Mouse (Mus musculus): ENCODE results near the gene AL732309.1. TPM values are rescaled to one million over a fixed set of nuclear protein-coding genes. Genes with fewer than 3 reads are reported as not detected.

AL732309.1 gene
- 2.1 and 2.9 TPM in 2 replicates for polyA plus RNA-seq (2015; fragmentation: Nextera tagmentation; extraction: Ambion mirVana)

DNA sequence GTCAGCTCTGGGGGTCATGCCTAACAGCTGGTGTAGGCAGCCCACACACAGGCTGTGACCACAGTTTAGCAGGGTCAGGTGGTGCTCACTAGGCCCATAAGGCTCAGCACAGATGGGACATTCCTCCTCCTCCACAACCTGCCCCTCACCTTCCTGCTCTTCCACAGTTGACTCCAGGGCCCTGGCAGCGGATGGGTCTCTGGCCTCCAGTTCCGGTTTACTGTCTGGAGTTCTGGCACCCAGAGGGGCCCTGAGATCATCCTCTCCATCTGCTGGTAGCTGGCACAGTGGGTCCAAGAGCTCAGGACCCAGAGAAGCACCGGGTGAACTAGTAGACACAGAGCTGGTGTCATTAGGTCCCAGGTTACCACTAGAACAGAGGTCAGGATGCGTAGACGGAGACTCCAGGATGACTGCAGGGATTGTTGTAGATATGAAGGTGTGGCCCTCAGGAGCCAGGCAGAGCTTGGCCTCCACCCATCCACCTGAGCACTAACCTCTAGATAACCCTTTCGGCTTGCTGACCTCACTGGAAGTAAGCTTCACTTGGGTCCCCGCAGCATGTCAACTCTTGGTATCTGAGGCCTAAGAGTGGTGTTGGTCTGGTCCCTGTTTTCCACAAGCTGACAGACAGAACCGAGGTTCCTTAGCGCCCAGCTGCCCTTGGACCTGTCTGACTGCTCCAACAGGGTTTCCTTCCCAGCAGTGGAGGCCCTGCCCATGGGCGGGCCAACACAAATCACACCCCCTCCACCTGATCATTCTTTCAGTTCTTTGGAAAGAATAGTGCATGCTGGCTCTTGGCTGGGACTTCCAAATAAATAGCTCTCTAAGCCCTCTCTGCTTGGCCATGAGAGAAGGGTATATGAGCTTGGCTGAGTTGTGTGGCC is at the start of gene AL732309.1:
TSS of gene AL732309.1 (minus strand) at position 681 of the 890 bp plus-strand sequence.
- WGBS = 84% methylated on average over 10 of the region's 10 CpGs
- H3K36me3 ChIP-seq = peaks cover 49% of the 10 kb centered on the region
- no peak within 1 kb of the TSS for H3K27ac ChIP-seq (replicated peaks)
- H3K4me1 ChIP-seq = peaks cover 14% of the 10 kb centered on the region
- no peaks in the 10 kb centered on the region for H3K9me3 ChIP-seq
- H3K4me3 ChIP-seq = no peak within 1 kb of the TSS
- H3K4me2 ChIP-seq = no peak within 1 kb of the TSS
- peaks cover 29% of the 10 kb centered on the region for H3K27me3 ChIP-seq (replicated peaks)
- ATAC-seq (ENCODE audit: extremely low read depth, insufficient number of reproducible peaks, low FRiP score, low TSS enrichment) = no peak
- no peak within 1 kb of the TSS for H3K9ac ChIP-seq

DNA sequence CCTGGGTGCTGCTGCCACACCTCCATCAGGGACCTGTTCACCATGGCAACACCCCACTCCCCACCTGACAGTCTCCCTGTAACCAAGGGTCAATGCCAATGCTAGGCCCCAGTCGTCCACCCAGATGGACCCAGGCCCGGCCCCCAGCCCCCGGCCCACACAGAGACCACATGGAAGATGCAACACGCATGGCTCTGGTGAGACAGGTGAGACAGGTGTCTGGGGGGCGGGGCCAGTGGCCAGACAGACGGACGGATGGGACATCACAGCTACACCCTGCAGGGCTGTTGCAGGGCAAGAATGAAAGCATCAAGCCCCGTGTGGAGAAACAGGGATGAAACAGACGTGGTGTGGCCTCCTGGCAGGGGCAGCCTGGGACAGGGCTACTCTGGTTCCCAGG is 47.0 kb upstream of the AL732309.1 start:
- ATAC-seq (ENCODE audit: extremely low read depth, insufficient number of reproducible peaks, low FRiP score, low TSS enrichment) = no peak
- H3K27ac ChIP-seq (replicated peaks) = no peak overlapping the region
- H3K4me2 ChIP-seq = no peak overlapping the region
- no peak overlapping the region for H3K4me3 ChIP-seq
- WGBS = 68% methylated on average over 9 of the region's 9 CpGs
- H3K9me3 ChIP-seq = no peaks in the 10 kb centered on the region
- H3K36me3 ChIP-seq = no peaks in the 10 kb centered on the region
- H3K27me3 ChIP-seq (replicated peaks) = peaks cover 99% of the 10 kb centered on the region
- H3K9ac ChIP-seq = no peak overlapping the region
- peaks cover 34% of the 10 kb centered on the region for H3K4me1 ChIP-seq

DNA sequence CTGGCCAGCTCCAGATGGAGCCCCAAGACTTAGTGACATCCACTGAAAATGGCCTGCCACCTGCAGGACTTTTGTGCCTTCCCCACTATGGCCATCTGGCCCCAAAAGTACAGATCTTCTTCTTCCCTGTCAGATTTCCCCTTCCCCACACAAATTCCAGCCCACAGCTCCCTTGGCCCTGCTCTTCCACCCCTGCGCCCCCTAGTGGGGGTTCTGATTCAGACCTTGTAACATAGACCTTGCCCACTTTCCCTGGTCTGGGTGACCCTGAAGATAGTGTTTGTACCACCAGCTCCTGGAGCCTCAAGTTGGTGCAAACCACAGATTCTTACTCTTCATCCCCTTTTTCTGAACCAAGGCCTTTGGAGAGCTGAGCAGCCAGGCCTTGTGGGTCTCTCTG is 46.2 kb upstream of the AL732309.1 start:
- ATAC-seq (ENCODE audit: extremely low read depth, insufficient number of reproducible peaks, low FRiP score, low TSS enrichment) = no peak

DNA sequence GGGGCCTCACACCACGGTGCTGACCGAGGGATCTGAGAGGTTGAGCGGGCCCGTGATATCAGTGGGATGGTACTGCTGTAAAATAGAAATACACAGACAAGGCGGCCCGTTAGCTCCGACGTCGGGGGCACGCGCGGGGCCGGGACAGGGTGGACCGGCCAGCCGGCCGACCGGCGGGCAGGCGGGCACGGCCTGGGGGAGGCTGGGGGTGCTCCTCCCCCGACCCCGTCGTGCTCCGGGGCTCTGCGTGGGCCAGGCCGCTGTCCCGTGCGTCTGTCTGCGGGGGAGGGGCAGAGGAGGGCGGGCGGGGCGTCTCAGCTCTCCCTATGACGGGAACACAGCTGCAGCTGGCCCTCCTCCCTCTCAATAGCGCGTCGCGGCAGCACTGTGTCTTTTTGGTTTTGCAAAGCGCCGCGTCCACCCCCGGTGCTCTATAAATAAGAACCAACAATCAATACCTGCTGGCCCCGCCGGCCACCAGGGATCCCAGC is 45.4 kb upstream of the AL732309.1 start:
- H3K9ac ChIP-seq = peak overlapping the region; percentile 62
- no peak for ATAC-seq (ENCODE audit: extremely low read depth, insufficient number of reproducible peaks, low FRiP score, low TSS enrichment)

More for the DNA sequence above, 46.2 kb upstream of the AL732309.1 start:
- Histone ChIP-seq H3K4me3 (peak overlapping the region; percentile 45), H3K27ac (replicated peaks) (no peak overlapping the region), H3K4me1 (peaks cover 34% of the 10 kb centered on the region), H3K9ac (0 out of 2 replicates have a peak overlapping the region, but pooled peaks have one; percentile 62), H3K27me3 (replicated peaks) (peaks cover 100% of the 10 kb centered on the region), H3K36me3 (no peaks in the 10 kb centered on the region), H3K9me3 (no peaks in the 10 kb centered on the region), H3K4me2 (peak overlapping the region; percentile 67; the same call in 1 of the 2 replicates)
- WGBS = 0% methylated on average over 1 of the region's 1 CpGs

DNA sequence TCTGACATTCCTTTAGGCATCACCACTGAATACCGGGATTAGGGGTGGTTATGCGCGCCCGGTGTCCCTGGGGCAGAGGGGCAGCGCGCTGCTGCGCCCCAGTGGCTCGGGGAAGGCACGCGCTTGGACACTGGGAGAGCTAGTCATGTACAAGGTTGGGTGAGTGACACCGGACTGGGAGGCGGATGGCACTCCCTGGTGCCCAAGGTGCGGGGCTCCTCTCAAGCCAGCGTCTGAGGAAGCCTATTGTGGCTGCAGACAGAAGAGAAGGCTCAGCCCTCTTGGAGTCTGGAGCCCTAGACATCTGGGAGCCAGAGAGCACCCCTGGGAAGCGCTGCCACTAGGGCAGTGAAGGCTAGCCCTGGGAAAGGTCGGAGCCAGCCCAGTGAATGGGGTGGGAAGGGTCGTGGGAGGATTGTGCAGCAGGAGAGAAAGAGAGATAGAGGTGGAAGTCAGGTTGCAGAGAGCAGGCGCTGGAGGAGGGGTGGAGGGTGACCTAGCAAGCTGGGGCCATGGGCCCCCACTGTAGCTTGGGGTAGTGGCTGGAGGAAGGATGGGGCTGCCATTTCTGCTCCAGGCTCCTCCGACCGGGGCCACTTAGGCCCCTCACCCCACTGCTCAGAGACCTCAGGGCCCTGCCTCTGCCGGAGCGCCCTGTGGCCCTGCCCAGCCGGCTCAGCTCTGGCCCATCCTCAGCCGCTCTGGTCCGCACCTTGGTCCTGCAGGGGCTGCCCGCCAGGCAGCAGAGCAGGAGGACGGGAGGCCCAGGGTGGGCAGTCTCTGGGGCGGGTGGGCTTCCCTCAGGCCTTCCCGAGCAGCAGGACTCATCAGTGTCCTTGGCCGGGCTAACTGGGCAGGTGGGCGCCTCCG is 44.8 kb upstream of the AL732309.1 start:
- Histone ChIP-seq H3K27me3 (replicated peaks) (peaks cover 93% of the 10 kb centered on the region), H3K9ac (peak overlapping the region; percentile 62; the same call in 1 of the 2 replicates), H3K9me3 (no peaks in the 10 kb centered on the region), H3K4me1 (peaks cover 44% of the 10 kb centered on the region), H3K27ac (replicated peaks) (no peak overlapping the region), H3K36me3 (peaks cover under 1% of the 10 kb centered on the region), H3K4me2 (peak overlapping the region; percentile 67), H3K4me3 (peak overlapping the region; percentile 45)
- 8% methylated on average over 32 of the region's 32 CpGs for WGBS
- no peak for ATAC-seq (ENCODE audit: extremely low read depth, insufficient number of reproducible peaks, low FRiP score, low TSS enrichment)

More for the DNA sequence above, 45.4 kb upstream of the AL732309.1 start:
- Histone ChIP-seq H3K9me3 (no peaks in the 10 kb centered on the region), H3K27me3 (replicated peaks) (peaks cover 100% of the 10 kb centered on the region), H3K36me3 (no peaks in the 10 kb centered on the region), H3K4me2 (peak overlapping the region; percentile 67), H3K4me3 (peak overlapping the region; percentile 45), H3K4me1 (peaks cover 37% of the 10 kb centered on the region), H3K27ac (replicated peaks) (no peak overlapping the region)
- WGBS = 9% methylated on average over 38 of the region's 43 CpGs

DNA sequence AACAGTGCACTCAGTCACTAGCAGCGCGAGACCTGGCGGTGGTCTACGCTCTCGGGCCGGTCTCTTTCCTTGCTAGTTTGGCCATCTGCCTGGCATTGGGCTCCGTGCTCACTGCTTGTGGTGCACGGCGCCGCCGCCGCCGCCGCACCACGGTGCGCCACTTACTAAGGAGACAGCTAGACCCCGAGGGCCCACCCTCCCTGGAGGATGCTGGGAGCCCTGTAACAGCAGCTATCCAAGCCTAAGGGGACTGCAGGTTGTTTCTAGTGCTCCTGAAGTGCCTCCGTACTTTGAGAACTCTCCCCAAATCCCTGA is 44.1 kb upstream of the AL732309.1 start:
- ATAC-seq (ENCODE audit: extremely low read depth, insufficient number of reproducible peaks, low FRiP score, low TSS enrichment) = no peak
- under 1% methylated on average over 18 of the region's 18 CpGs for WGBS
- no peak overlapping the region for H3K9ac ChIP-seq
- peak overlapping the region; percentile 36 for H3K4me3 ChIP-seq
- peaks cover 7% of the 10 kb centered on the region for H3K36me3 ChIP-seq
- no peak overlapping the region for H3K27ac ChIP-seq (replicated peaks)
- H3K4me2 ChIP-seq = peak overlapping the region; percentile 49
- peaks cover 46% of the 10 kb centered on the region for H3K4me1 ChIP-seq
- no peaks in the 10 kb centered on the region for H3K9me3 ChIP-seq
- H3K27me3 ChIP-seq (replicated peaks) = peaks cover 87% of the 10 kb centered on the region

DNA sequence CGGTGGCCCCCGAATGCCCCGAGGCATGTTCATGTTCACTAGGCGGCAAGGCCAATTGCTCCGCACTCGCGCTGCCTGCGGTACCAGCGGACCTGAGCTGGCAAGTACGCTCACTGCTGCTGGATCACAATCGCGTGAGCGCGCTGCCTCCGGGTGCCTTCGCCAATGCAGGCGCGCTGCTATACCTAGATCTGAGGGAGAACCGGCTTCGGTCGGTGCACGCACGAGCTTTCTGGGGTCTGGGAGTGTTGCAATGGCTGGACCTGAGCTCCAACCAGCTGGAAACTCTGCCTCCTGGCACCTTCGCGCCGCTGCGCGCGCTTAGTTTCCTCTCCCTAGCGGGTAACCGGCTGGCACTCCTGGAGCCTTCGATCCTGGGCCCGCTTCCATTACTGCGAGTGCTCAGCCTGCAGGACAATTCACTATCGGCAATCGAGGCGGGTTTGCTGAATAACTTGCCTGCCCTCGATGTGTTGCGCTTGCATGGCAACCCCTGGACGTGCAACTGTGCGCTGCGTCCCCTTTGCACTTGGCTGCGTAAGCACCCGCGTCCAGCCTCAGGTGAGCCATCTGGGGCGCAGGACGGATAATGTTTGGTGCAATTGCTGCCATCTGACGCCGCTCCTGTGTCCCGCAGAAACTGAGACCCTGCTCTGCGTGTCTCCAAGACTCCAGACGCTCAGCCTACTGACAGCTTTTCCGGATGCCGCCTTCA is 43.6 kb upstream of the AL732309.1 start:
- Histone ChIP-seq H3K9ac (no peak overlapping the region), H3K9me3 (no peaks in the 10 kb centered on the region), H3K27ac (replicated peaks) (no peak overlapping the region), H3K4me3 (peak overlapping the region; percentile 36), H3K27me3 (replicated peaks) (peaks cover 82% of the 10 kb centered on the region), H3K36me3 (peaks cover 12% of the 10 kb centered on the region), H3K4me1 (peaks cover 46% of the 10 kb centered on the region), H3K4me2 (peak overlapping the region; percentile 49)
- ATAC-seq (ENCODE audit: extremely low read depth, insufficient number of reproducible peaks, low FRiP score, low TSS enrichment) = no peak
- WGBS = 1% methylated on average over 54 of the region's 54 CpGs

DNA sequence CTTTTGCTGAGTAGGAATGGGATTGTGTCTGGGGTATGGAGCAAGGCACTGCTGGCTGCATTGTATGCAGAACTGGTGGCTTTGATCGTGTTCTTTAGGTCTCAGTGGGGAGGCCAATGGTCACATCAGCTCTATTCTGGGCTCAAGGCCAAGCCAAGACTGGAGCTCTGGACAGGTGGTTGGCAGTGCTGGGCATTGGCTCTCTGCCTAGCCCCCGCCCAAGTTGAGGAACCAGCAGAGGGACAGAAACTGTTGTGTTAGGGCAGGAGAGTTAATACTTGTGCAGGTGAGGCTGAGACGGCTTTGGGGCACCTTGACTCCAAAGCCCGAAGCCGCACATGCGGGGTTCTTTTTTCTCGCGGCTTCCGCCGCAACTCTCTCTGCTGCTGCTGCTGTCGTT is 43.0 kb upstream of the AL732309.1 start, which contains the start of gene Lrrc26:
TSS of gene Lrrc26 (plus strand) at position 265 of the 400 bp plus-strand sequence.
- Histone ChIP-seq H3K27ac (replicated peaks) (no peak within 1 kb of the TSS), H3K9ac (no peak within 1 kb of the TSS), H3K4me3 (peak within 1 kb of the TSS; percentile 36), H3K4me2 (peak within 1 kb of the TSS; percentile 49), H3K27me3 (replicated peaks) (peaks cover 76% of the 10 kb centered on the region), H3K4me1 (peaks cover 46% of the 10 kb centered on the region), H3K36me3 (peaks cover 18% of the 10 kb centered on the region), H3K9me3 (no peaks in the 10 kb centered on the region)
- ATAC-seq (ENCODE audit: extremely low read depth, insufficient number of reproducible peaks, low FRiP score, low TSS enrichment) = no peak
- WGBS = 8% methylated on average over 11 of the region's 11 CpGs

DNA sequence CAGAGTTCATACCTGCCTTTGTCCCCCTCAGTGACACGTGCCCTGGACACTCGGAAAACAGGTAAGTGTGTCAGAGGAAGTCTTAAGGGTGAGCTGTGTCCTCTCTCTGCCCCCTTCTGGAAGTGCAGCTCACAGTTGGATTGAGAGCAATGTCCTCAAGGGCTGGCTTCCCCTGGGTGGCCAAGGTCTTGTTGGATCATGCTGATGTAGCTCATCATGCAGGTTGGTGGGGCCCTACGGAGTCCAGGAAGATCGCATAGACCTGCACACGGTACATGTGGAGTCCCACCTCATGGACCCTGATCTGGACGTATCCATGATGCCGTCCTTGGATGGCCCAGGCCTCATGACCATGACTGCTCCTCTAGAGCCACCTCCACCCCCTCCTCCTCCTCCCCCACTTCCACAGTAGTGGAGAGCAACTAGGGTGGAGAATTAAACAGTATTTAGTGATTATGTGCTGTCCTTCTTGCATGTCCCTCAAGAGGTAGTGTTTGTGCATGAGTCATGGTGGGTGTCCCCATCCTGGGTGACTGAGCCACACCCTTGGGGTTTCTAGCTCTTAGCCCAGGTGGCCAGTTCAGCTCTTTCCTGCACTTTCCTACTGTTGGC is 42.2 kb upstream of the AL732309.1 start:
- H3K27ac ChIP-seq (replicated peaks) = no peak overlapping the region
- peaks cover 46% of the 10 kb centered on the region for H3K4me1 ChIP-seq
- H3K9ac ChIP-seq = no peak overlapping the region
- peaks cover 26% of the 10 kb centered on the region for H3K36me3 ChIP-seq
- peaks cover 68% of the 10 kb centered on the region for H3K27me3 ChIP-seq (replicated peaks)
- no peaks in the 10 kb centered on the region for H3K9me3 ChIP-seq
- H3K4me3 ChIP-seq = no peak overlapping the region
- no peak for ATAC-seq (ENCODE audit: extremely low read depth, insufficient number of reproducible peaks, low FRiP score, low TSS enrichment)
- 63% methylated on average over 7 of the region's 7 CpGs for WGBS
- H3K4me2 ChIP-seq = no peak overlapping the region

DNA sequence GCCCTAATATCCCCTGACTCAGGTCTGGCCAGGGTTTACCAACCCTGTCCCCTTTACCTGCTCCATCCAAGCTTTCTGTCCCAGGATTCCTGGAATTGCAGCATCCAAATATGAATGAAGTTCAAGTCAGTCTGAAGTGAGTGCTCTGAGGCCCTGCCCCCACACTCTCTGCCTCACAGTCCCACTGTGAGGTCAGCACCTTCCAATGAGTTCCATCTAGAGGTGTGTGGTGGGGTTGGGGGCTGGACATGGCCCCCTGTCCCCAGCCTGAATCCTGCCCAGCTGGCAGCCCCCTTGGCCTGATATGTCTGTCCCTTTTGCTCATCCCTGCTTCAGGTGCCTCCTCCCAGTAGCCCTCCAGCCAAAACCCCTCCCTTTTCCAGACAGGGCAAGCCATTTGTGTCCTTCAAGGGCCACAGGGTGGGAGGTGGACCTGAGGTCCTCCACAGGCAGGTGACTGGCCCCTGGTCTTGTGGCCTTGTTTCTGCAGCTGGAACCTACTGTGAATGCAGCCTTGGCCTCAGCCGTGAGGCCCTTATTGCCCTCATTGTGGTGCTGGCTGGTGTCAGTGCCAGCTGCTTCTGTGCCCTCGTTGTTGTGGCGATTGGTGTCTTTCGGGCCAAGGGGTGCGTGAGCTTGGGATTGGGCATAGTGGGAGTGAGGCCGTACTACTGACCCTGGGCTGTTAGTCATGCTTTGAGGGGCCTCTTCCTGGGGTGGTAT is 41.4 kb upstream of the AL732309.1 start, which contains the start of gene Tmem210:
TSS of gene Tmem210 (plus strand) at position 219 of the 723 bp plus-strand sequence.
- H3K4me1 ChIP-seq = peaks cover 46% of the 10 kb centered on the region
- no peak for ATAC-seq (ENCODE audit: extremely low read depth, insufficient number of reproducible peaks, low FRiP score, low TSS enrichment)
- peaks cover 34% of the 10 kb centered on the region for H3K36me3 ChIP-seq
- peaks cover 60% of the 10 kb centered on the region for H3K27me3 ChIP-seq (replicated peaks)
- no peak within 1 kb of the TSS for H3K4me3 ChIP-seq
- no peak within 1 kb of the TSS for H3K27ac ChIP-seq (replicated peaks)
- no peak within 1 kb of the TSS for H3K4me2 ChIP-seq
- H3K9me3 ChIP-seq = no peaks in the 10 kb centered on the region
- H3K9ac ChIP-seq = no peak within 1 kb of the TSS
- WGBS = 76% methylated on average over 6 of the region's 6 CpGs
